Mouse (Mus musculus): ENCODE measurements around the gene Jkamp.
"Not testable (repeated sequence)": the region's sequence is repeated elsewhere in the genome, so short reads cannot be mapped to it uniquely, and the experiment has no call there.

Gene Jkamp

GRCm38 (mm10) chr12:72085329-72086165 lies at the start of gene Jkamp, which contains the start of gene L3hypdh:
TSS of gene Jkamp (plus strand) at chr12:72085589.
TSS of gene L3hypdh (minus strand) at chr12:72085439.
- peak; percentile 97 for DNase-seq

GRCm38 (mm10) chr12:72036097-72036661 lies 49.2 kb upstream of the Jkamp start:
- no peak for DNase-seq

DNA sequence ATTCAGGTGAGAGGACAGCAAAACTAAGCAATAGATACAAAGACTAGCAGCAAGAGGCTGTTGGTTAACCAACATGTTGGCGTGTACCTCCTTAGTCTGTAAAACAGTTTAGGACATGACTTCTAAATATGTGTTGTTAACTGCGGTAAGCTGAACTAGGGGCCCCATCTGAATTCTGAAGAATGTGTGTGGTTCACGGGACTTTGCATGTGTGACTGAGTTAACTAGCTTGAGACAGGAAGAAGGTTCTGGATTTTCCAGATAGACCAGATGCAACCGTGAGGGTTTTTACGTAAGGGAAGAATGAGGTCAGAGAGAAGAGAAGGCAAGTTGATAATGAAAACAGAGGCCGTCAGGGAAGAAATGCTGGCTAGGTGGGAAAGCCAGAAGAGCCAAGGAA lies 48.3 kb upstream of the Jkamp start:
- DNase-seq, result no peak

- DNase-seq, result no peak
Observed at GRCm38 (mm10) chr12:72038866-72039265, 46.5 kb upstream of the Jkamp start.

GRCm38 (mm10) chr12:72039501-72039900 lies 45.9 kb upstream of the Jkamp start:
- DNase-seq, result no peak

- DNase-seq, result no peak
Observed at GRCm38 (mm10) chr12:72041238-72041637, 44.2 kb upstream of the Jkamp start.

DNA sequence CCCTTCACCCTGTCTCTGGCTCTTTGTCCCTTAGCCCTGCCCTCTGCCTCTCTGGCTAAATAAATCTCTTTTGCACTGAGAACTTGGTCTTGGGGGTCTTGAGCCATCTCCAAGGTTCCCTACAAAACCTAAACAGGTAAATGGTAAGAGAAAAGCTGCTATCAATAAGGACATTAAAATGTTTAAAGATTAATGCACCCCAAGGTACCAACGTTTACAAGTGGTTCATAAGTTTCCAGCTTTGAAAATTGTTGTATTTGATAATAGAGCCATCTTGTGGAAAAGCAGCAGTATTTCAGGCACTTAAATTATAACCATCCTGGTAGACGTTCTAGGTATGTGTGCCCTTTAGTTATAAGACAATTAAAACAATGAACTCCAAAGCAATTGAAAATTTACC lies 37.9 kb upstream of the Jkamp start:
- no peak for DNase-seq

DNA sequence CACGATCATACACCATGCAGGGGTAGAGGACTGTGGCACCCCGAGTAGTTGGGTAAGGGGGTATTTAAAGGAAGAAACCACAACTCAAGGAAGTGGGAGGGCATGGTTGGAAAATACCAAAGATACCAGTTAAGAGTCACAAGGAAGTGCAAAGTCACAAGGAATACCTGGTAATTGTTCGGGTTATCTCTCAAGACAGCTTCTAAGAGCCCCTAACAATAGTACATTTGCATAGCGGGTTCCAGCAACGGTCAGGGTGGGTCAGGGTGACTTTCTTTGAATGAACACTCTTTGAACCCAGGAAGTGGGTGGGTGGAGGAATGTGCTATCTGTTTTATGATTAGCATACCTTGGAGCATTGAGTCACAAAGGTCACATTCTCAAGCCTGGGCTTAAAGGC lies 35.2 kb upstream of the Jkamp start:
- DNase-seq, result not testable (repeated sequence)

GRCm38 (mm10) chr12:72050821-72051220 lies 34.6 kb upstream of the Jkamp start:
- no peak for DNase-seq

- no peak for DNase-seq
Observed at GRCm38 (mm10) chr12:72052571-72052970, 32.8 kb upstream of the Jkamp start.

- DNase-seq, result no peak
Observed at GRCm38 (mm10) chr12:72053303-72053702, 32.1 kb upstream of the Jkamp start.

GRCm38 (mm10) chr12:72053851-72054250 lies 31.5 kb upstream of the Jkamp start:
- no peak for DNase-seq

DNA sequence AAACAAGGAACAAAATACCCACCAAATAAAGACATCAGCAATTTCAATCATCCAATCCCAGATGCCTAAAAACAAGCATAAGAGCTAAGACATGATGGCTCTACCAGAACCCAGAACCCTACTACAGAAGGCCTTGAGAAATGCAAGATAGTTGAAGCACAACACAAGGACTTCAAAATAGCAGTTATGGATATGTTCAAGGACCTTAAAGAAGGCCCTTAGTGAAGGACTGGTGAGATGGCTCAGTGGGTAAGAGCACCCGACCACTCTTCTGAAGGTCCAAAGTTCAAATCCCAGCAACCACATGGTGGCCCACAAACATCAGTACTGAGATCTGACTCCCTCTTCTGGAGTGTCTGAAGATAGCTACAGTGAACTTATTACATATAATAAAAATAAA lies 27.6 kb upstream of the Jkamp start:
- DNase-seq, result no peak

- no peak for DNase-seq
Observed at GRCm38 (mm10) chr12:72069626-72070326, 15.6 kb upstream of the Jkamp start.

DNA sequence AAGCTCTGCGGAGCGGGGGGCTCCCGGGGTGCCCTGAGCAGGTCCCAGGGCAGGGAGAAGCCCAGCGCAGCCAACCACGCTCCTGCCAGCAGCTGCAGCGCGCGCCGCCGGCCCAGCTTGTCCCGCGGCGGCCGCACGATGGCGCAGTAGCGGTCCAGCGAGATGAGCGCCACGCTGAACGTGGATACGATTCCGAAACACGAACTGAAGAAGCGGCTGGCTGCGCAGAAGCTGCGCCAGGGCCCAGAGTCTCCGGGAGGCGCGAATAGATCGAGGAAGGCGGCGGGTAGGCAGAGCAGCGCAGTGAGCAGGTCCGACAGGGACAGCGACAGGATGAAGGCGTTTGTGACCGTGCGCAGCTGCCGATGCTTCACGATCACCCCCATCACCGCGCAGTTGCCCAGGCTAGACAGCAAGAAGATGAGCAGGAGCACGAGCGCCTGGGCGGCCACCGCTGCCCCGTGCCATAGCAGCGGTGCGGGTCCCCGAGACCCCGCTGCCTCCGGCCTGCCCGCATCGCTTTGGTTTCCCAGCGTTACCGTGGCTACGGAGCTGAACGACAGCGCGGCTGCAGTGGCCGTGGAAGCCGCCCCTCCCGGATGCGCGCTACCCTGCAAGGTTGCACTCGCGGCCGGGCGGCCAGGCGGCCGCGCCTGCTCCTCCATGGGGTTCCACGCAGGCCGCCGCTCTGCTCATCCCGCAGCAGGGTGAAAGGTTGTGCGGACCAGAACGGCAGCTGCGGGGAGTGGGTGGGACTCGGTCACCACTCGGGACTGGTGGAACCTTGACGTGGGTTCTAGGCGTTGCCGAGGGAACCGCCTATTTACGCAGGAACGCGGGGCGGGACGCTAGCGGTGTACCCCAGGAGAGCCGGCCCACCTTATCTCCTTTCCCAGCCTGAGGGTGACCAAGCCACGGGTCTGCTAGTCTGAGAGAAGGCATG lies 14.8 kb upstream of the Jkamp start, which contains the start of gene Gpr135:
TSS of gene Gpr135 (minus strand) at position 799 of the 943 bp plus-strand sequence.
- peak; percentile 72 for DNase-seq

GRCm38 (mm10) chr12:72078248-72078647 lies 7.1 kb upstream of the Jkamp start:
- DNase-seq, result no peak

GRCm38 (mm10) chr12:72081961-72082360 lies 3.4 kb upstream of the Jkamp start:
- DNase-seq, result no peak

- no peak for DNase-seq
Observed at GRCm38 (mm10) chr12:72082370-72082769, 3.0 kb upstream of the Jkamp start.

GRCm38 (mm10) chr12:72083265-72083664 lies 2.1 kb upstream of the Jkamp start:
- DNase-seq, result no peak

DNA sequence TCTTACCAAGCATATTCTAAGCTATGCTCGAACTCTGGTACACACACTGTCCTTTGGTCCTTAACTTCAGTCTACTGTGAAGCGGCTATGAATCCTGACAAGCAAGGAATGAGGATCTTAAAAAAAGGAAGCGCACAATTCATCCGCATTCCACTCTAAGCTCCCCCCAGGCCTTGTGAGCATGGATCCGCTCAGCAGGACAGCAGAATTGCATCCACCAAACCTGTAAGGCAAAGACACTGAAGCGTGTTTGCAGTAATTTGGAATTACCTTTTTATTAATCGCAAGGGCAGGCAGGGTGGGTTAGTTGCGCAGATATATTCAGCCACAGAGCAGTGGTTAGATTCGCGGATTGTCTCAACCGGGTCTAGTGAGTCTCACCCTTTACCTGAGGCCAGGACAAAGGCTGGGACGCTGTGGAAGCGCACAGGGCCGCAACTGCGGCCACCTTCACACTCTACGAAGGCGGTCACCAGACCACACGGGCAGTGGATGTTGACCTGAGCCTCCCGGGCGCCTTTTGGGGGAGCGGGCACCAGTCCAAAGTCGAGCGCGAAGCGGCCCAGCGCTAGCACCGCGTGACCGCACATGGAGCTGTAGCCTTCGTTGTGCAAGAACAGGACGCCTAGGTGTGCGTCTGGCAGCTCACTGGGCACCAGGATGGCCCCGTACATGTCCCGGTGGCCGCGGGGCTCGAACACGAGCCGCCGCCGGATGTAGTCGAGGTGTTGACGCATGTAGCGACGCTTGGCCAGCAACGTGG lies 947 bp upstream of the Jkamp start:
- no peak for DNase-seq

DNA sequence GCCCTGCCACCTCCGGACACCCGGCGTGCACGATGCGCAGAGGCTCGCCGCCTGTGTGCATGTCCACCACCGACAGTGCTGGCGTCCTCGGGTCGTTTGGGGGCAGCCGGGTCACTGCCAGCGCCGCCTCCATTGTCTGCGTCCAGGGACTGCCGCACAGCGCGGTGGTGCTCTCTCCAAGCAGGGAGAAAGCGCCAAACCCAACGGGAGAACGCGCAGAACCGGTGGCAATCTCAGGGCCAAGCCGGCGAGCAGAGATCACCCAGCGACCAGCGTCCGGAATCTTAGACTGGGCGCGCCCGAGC lies 413 bp upstream of the Jkamp start:
- no peak for DNase-seq
